Mouse (Mus musculus) forebrain, embryonic 15.5 days (tissue): Measurements from ENCODE around the gene Hes2. TPM values are rescaled to one million over a fixed set of nuclear protein-coding genes. Genes with fewer than 3 reads are reported as not detected.

Experiments
- ATAC-seq: fragments of 200-750 bp; cut with Nextera tagmentation; replicated peaks from 2 replicates; pipeline ENCODE4 v1.8.0; 2017; ENCODE audit warnings: mild to moderate bottlenecking, moderate TSS enrichment, moderate library complexity
- H3K27ac ChIP-seq: fragments of 300-500 bp; sonication (generic); replicated peaks from 2 replicates; pipeline ENCODE4 v1.5.1; 2015; ENCODE audit warnings: mild to moderate bottlenecking, inconsistent platforms
- H3K27me3 ChIP-seq: fragments of 300-500 bp; sonication (generic); 2 replicates; pipeline ENCODE4 v1.6.1; 2015; ENCODE audit warnings: inconsistent platforms
- H3K36me3 ChIP-seq: fragments of 300-500 bp; sonication (generic); 2 replicates; pipeline ENCODE4 v1.6.1; 2015; ENCODE audit warnings: mild to moderate bottlenecking, inconsistent platforms
- H3K4me1 ChIP-seq: fragments of 300-500 bp; sonication (generic); 2 replicates; pipeline ENCODE4 v1.6.1; 2015; ENCODE audit warnings: inconsistent platforms
- H3K4me2 ChIP-seq: fragments of 300-500 bp; sonication (generic); replicated peaks from 2 replicates; pipeline ENCODE4 v1.6.1; 2015; ENCODE audit warnings: mild to moderate bottlenecking, inconsistent platforms
- H3K4me3 ChIP-seq: fragments of 300-500 bp; sonication (generic); 2 replicates; pipeline ENCODE4 v1.5.1; 2015; ENCODE audit warnings: mild to moderate bottlenecking, inconsistent platforms
- H3K9ac ChIP-seq: fragments of 300-500 bp; sonication (generic); replicated peaks from 2 replicates; pipeline ENCODE4 v1.6.1; 2015; ENCODE audit warnings: mild to moderate bottlenecking, inconsistent platforms
- H3K9me3 ChIP-seq: fragments of 300-500 bp; sonication (generic); 2 replicates; pipeline ENCODE4 v1.6.1; 2016; ENCODE audit warnings: inconsistent platforms
- WGBS: fragments of 180-500 bp; shearing (Covaris S2); methylation state at CpG from one replicate; pipeline ENCODE4 v1.1.7; 2015; ENCODE audit warnings: mixed read lengths; 5-methylcytosine and 5-hydroxymethylcytosine counted together
- polyA plus RNA-seq: library from polyadenylated mRNA; unstranded; fragments of >200 nt; fragmentation: Nextera tagmentation; extraction: Ambion mirVana; gene quantifications from 2 replicates; pipeline ENCODE4 v1.2.1, GENCODE M21; 2015

Gene Hes2
- polyA plus RNA-seq, 1 experiment from 2014 or later, result not detected

DNA sequence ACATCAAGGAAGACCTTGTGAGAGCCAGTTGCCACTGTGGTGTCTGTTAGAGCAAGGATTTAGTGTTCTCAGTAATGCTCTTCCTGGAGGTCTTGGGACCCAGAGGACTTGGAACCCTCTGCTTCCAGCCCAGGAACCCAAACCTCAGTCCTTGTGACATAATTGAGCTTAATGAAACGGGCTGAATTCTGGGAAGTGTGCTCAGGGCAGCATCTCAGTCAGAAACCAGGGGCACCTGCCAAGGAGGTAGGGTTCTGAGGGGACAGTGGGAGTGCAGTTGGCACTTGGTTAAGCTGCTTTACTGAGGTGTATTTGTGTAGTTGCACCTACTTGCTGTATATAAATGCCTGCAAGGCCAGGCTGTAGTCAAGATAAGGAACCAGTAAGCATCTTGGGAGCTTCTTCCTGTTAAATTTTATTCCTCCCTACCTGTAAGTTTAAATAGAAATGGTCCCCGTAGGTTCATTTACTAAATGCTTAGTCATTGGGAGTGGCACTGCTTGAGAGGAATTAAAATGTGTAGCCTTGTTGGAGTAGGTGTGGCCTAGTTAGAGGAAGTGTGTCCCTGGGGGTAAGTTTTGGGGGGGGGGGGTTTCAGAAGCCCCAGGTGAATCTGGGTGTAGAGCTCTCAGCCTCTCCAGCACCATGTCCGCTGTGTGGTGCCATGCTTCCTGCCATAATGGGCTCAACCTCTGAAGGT is 36.0 kb downstream of the Hes2 start:
- 84% methylated on average over 3 of the region's 3 CpGs for WGBS

DNA sequence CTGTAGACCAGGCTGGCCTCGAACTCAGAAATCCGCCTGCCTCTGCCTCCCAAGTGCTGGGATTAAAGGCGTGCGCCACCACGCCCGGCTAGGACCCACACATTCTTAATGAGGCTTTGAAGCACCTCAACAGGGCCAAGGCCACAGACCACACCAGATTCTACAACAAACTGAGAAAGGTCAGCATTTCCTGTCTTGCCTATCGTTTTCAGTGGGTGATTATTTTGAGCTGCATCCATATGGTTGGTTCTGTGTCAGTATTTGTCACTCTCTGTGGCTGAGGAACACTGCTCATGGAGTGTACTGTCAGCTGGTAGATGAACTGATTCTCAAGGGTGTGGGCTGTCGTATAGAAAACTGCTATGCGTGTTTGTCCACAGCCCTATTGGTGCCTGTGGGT is 37.6 kb downstream of the Hes2 start:
- no peak overlapping the region for H3K9ac ChIP-seq
- no peak overlapping the region for H3K4me2 ChIP-seq
- H3K4me3 ChIP-seq, result no peak overlapping the region
- H3K36me3 ChIP-seq, result no peaks in the 10 kb centered on the region
- 96% methylated on average over 9 of the region's 9 CpGs for WGBS
- H3K27me3 ChIP-seq, result no peaks in the 10 kb centered on the region
- peaks cover 11% of the 10 kb centered on the region for H3K4me1 ChIP-seq
- no peaks in the 10 kb centered on the region for H3K9me3 ChIP-seq
- ATAC-seq, result no peak
- no peak overlapping the region for H3K27ac ChIP-seq

More for the DNA sequence above, 36.0 kb downstream of the Hes2 start:
- Histone ChIP-seq H3K4me3 (no peak overlapping the region), H3K4me1 (peaks cover 22% of the 10 kb centered on the region), H3K4me2 (no peak overlapping the region), H3K36me3 (no peaks in the 10 kb centered on the region), H3K27me3 (no peaks in the 10 kb centered on the region), H3K9me3 (no peaks in the 10 kb centered on the region), H3K27ac (no peak overlapping the region), H3K9ac (no peak overlapping the region)
- ATAC-seq, result no peak

DNA sequence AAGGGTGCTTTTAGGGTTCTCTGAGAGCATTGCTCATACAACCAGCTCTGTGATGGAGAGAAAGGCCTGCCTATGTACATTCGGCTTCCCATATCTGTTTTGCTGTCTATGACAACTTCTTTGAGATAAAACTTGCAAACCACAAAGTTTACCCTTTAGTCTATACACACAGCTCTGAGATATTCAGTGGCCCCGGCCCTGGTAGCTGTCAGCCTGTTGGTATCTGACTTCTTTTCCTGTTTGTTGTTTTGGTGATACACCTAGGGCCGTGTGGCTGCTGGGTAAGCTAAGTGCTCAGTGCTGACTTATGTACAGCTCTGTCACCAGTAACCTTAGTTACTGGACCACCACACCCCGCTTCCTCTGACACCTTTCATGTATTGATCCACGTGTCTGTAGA is 38.9 kb downstream of the Hes2 start:
- no peak overlapping the region for H3K9ac ChIP-seq
- no peak overlapping the region for H3K27ac ChIP-seq
- 89% methylated on average over 5 of the region's 5 CpGs for WGBS
- H3K4me1 ChIP-seq, result peaks cover 8% of the 10 kb centered on the region
- H3K27me3 ChIP-seq, result no peaks in the 10 kb centered on the region
- H3K9me3 ChIP-seq, result no peaks in the 10 kb centered on the region
- H3K4me2 ChIP-seq, result no peak overlapping the region
- H3K4me3 ChIP-seq, result no peak overlapping the region
- no peaks in the 10 kb centered on the region for H3K36me3 ChIP-seq
- no peak for ATAC-seq

DNA sequence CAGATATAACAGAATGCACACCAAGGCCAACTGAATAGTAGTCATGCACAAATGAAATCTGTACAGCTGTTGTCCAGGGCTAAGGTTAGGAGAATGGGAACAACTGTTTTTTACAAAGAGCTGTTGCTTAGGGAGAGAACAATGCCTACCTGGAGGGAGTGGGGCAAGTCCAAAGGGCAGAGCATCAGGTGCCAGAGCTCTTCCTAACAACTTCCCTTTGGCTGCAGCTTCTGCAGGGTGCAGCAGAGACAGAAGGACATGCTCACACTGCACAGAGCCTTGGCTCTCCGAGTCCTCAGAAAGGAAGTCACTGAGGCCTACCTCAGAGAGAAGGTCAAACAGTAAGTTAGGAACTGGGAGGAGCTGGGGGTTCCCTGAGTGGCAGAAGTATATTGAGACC is 41.0 kb downstream of the Hes2 start:
- no peak for ATAC-seq
- Histone ChIP-seq H3K27ac (no peak overlapping the region), H3K27me3 (no peaks in the 10 kb centered on the region), H3K9me3 (no peaks in the 10 kb centered on the region), H3K4me1 (peaks cover 6% of the 10 kb centered on the region), H3K9ac (no peak overlapping the region), H3K4me2 (no peak overlapping the region), H3K4me3 (no peak overlapping the region), H3K36me3 (no peaks in the 10 kb centered on the region)
- 88% methylated on average over 1 of the region's 1 CpGs for WGBS

DNA sequence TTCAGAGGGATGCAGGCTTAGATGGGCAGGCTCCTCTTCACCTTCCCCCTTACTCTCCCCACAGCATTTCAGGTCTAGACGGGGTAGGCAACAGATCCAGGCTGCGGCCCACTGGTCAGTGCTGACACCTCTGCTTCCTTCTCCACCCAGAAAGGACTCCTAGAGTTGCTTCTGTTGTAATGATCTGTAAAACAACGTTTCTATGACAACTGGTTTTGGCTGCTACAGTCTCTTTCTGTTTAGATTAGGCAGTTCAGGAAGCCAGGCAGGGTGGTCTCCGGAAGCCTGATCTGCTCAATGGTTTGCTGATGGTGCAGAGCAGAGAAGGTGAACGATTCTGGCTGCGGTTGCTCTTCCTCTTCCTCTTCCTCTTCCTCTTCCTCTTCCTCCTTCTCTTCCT is 42.8 kb downstream of the Hes2 start:
- H3K27ac ChIP-seq, result no peak overlapping the region
- no peak overlapping the region for H3K9ac ChIP-seq
- H3K9me3 ChIP-seq, result no peaks in the 10 kb centered on the region
- peaks cover 6% of the 10 kb centered on the region for H3K4me1 ChIP-seq
- H3K4me3 ChIP-seq, result no peak overlapping the region
- no peak overlapping the region for H3K4me2 ChIP-seq
- no peaks in the 10 kb centered on the region for H3K27me3 ChIP-seq
- WGBS, result 75% methylated on average over 6 of the region's 6 CpGs
- no peaks in the 10 kb centered on the region for H3K36me3 ChIP-seq
- no peak for ATAC-seq

DNA sequence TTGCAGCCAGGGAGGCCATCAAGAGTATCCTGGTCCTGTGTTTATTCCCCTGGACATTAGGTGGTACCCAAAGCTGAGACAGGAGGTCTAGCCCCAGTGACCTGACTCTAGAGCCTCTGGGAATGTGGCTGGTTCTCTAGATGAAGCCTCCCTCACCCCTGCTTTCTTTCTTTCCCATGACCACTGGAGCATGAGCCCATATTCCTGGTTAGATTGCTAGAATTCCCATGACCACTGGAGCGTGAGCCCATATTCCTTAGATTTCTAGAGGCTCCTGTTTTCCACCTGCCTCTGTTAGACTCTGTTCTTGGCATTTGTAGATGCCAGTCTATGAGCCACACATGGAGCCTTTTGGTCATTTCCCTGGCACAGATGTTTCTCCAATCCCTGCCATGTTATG is 43.8 kb downstream of the Hes2 start:
- Histone ChIP-seq H3K36me3 (no peaks in the 10 kb centered on the region), H3K9ac (no peak overlapping the region), H3K4me1 (peaks cover 6% of the 10 kb centered on the region), H3K9me3 (no peaks in the 10 kb centered on the region), H3K27ac (no peak overlapping the region), H3K4me2 (no peak overlapping the region), H3K27me3 (no peaks in the 10 kb centered on the region), H3K4me3 (no peak overlapping the region)
- 89% methylated on average over 1 of the region's 1 CpGs for WGBS
- no peak for ATAC-seq

DNA sequence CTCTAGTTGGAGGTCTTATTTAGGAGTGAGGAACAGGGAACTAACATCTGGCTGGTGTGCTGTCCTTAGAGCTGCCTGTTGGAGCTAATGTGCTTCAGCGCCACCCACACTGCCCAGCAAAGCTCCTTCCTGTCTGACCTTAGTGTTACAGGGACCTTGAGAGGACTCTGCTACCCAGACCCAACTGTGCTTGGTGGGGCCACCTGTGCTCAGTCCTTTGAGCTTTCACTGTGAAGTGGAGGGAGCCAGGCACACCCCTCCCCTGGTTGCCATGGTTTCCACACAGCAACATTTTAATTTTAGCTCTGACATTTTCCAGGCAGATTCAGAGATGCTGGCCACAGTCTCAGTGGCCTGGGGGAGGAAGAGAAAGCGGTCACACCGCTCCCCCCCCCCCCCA is 44.2 kb downstream of the Hes2 start:
- Histone ChIP-seq H3K4me1 (peaks cover 6% of the 10 kb centered on the region), H3K4me2 (no peak overlapping the region), H3K9me3 (no peaks in the 10 kb centered on the region), H3K4me3 (no peak overlapping the region), H3K9ac (no peak overlapping the region), H3K27me3 (no peaks in the 10 kb centered on the region), H3K27ac (no peak overlapping the region), H3K36me3 (no peaks in the 10 kb centered on the region)
- 93% methylated on average over 3 of the region's 3 CpGs for WGBS
- ATAC-seq, result no peak

DNA sequence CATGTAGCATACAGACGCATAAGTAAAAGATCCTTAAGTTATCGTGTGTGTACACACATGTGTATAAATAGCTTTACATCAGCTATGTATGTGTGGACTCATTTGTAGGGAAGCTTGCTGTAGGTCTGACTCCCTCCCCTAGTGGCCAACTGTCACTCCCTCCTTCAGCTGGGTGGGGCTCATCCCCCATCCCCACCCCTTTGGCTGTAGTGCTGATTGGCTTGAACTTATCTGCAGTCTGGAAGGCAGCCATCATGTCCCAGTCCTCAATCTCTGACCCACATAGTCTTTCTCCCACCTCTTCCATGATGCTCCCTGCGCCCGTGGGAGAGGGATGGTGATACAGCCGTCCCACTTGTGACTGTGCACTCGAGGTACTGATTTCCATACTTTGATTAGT is 46.0 kb downstream of the Hes2 start:
- Histone ChIP-seq H3K36me3 (no peaks in the 10 kb centered on the region), H3K27ac (no peak overlapping the region), H3K9ac (no peak overlapping the region), H3K4me2 (no peak overlapping the region), H3K27me3 (no peaks in the 10 kb centered on the region), H3K4me3 (no peak overlapping the region), H3K4me1 (peaks cover 6% of the 10 kb centered on the region), H3K9me3 (no peaks in the 10 kb centered on the region)
- WGBS, result 95% methylated on average over 6 of the region's 6 CpGs
- no peak for ATAC-seq

DNA sequence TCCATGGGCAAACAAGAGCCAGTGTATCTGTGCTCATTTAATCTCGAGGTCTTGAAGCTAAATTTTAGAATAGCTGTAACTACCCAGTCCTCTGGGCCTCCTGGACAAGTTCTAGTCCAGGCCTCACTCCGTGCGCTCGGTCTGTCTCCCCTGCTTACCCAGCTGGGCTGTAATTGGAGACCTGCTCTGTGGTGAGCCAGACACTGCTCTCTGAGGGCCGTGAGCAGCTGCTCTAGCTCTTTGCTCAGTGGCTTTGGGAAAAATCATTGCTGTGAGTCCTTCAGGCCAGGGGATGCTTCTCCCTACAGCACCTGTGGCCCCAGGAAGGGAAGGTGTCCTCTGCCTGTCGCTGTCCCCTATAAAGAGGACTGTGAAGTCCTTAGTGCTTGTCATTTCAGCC is 47.5 kb downstream of the Hes2 start:
- no peak overlapping the region for H3K9ac ChIP-seq
- no peak overlapping the region for H3K4me2 ChIP-seq
- peaks cover 6% of the 10 kb centered on the region for H3K4me1 ChIP-seq
- H3K36me3 ChIP-seq, result no peaks in the 10 kb centered on the region
- H3K9me3 ChIP-seq, result no peaks in the 10 kb centered on the region
- no peak for ATAC-seq
- no peak overlapping the region for H3K4me3 ChIP-seq
- no peak overlapping the region for H3K27ac ChIP-seq
- H3K27me3 ChIP-seq, result no peaks in the 10 kb centered on the region
- WGBS, result 70% methylated on average over 6 of the region's 6 CpGs

DNA sequence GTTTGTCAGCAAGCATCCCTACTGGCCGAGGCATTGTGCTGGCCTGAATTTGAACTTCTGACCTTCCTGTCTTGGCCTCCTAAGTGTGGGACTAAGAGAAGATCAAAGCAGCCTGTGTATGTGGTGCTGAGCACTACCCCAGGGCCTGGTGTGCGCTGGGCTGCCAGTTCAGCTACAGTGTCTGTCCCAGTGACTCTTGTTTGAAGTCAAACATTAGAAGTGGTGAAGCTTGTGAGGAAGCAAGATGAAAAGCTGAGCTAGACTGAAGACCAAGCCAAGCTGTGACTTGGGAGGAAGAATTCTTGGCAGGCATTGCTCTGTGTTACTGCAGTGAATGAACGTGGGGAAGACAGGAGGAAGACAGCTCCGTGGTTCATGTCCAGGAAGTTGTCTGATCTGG is 51.0 kb downstream of the Hes2 start:
- H3K27me3 ChIP-seq, result no peaks in the 10 kb centered on the region
- no peak overlapping the region for H3K27ac ChIP-seq
- no peaks in the 10 kb centered on the region for H3K9me3 ChIP-seq
- WGBS, result 72% methylated on average over 4 of the region's 4 CpGs
- no peaks in the 10 kb centered on the region for H3K36me3 ChIP-seq
- no peak overlapping the region for H3K4me3 ChIP-seq
- no peak overlapping the region for H3K9ac ChIP-seq
- no peak overlapping the region for H3K4me2 ChIP-seq
- no peak for ATAC-seq
- peaks cover 3% of the 10 kb centered on the region for H3K4me1 ChIP-seq

Other genes starting within 250 kb of the Hes2 start
- gene Dnajc11, start 225.2 kb upstream of the Hes2 start, polyA plus RNA-seq, result 81.1 and 82.4 TPM in 2 replicates
- 41.4 and 41.6 TPM in 2 replicates for gene Thap3, start 169.9 kb upstream of the Hes2 start, polyA plus RNA-seq
- gene Phf13, start 162.6 kb upstream of the Hes2 start, polyA plus RNA-seq, result 19.5 and 21.8 TPM in 2 replicates
- 3.0 and 3.5 TPM in 2 replicates for gene Klhl21, start 150.1 kb upstream of the Hes2 start, polyA plus RNA-seq
- gene Zbtb48, start 131.2 kb upstream of the Hes2 start, polyA plus RNA-seq, result 18.0 and 21.5 TPM in 2 replicates
- gene Tas1r1, start 120.3 kb upstream of the Hes2 start, polyA plus RNA-seq, result 1.5 TPM in 2 replicates
- 26.4 and 27.9 TPM in 2 replicates for gene Nol9, start 119.5 kb upstream of the Hes2 start, polyA plus RNA-seq
- gene Plekhg5, start 86.4 kb upstream of the Hes2 start, polyA plus RNA-seq, result 9.3 and 10.9 TPM in 2 replicates
- 0.53 and 1.0 TPM in 2 replicates for gene Tnfrsf25, start 42.9 kb upstream of the Hes2 start, polyA plus RNA-seq
- gene Espn, start 6.5 kb upstream of the Hes2 start, polyA plus RNA-seq, result 0.09 and 0.10 TPM in 2 replicates
- 210 and 219 TPM in 2 replicates for gene Acot7, start 19.3 kb downstream of the Hes2 start, polyA plus RNA-seq
- 5.7 and 6.3 TPM in 2 replicates for gene Gpr153, start 115.4 kb downstream of the Hes2 start, polyA plus RNA-seq
- 0.09 and 0.13 TPM in 2 replicates for gene Hes3, start 132.8 kb downstream of the Hes2 start, polyA plus RNA-seq
- gene Icmt, start 138.4 kb downstream of the Hes2 start, polyA plus RNA-seq, result 17.6 and 18.6 TPM in 2 replicates
- 1.8 and 2.9 TPM in 2 replicates for gene Rnf207, start 160.1 kb downstream of the Hes2 start, polyA plus RNA-seq
- gene Rpl22, start 166.9 kb downstream of the Hes2 start, polyA plus RNA-seq, result 216 and 221 TPM in 2 replicates
- 35.5 and 39.3 TPM in 2 replicates for gene Chd5, start 179.8 kb downstream of the Hes2 start, polyA plus RNA-seq